Mouse (Mus musculus) neural tube, embryonic 13.5 days (tissue): Measurements from ENCODE around the gene Heg1. TPM values are rescaled to one million over a fixed set of nuclear protein-coding genes. Genes with fewer than 3 reads are reported as not detected.

Experiments
- ATAC-seq: fragments of 200-750 bp; cut with Nextera tagmentation; 2 replicates; pipeline ENCODE4 v1.8.0; 2017; ENCODE audit warnings: low read depth, mild to moderate bottlenecking, moderate TSS enrichment, moderate library complexity
- H3K27ac ChIP-seq: fragments of 300-500 bp; sonication (generic); replicated peaks from 2 replicates; pipeline ENCODE4 v1.5.1; 2015; ENCODE audit warnings: moderate library complexity, mild to moderate bottlenecking, inconsistent platforms
- H3K27me3 ChIP-seq: fragments of 300-500 bp; sonication (generic); 2 replicates; pipeline ENCODE4 v1.6.1; 2015; ENCODE audit warnings: mild to moderate bottlenecking, inconsistent platforms
- H3K36me3 ChIP-seq: fragments of 300-500 bp; sonication (generic); 2 replicates; pipeline ENCODE4 v1.6.1; 2015; ENCODE audit warnings: mild to moderate bottlenecking, inconsistent platforms
- H3K4me1 ChIP-seq: fragments of 300-500 bp; sonication (generic); replicated peaks from 2 replicates; pipeline ENCODE4 v1.6.1; 2015; ENCODE audit warnings: inconsistent platforms
- H3K4me2 ChIP-seq: fragments of 300-500 bp; sonication (generic); 2 replicates; pipeline ENCODE4 v1.6.1; 2015; ENCODE audit warnings: inconsistent platforms, mild to moderate bottlenecking, moderate library complexity
- H3K4me3 ChIP-seq: fragments of 300-500 bp; sonication (generic); 2 replicates; pipeline ENCODE4 v1.5.1; 2015; ENCODE audit warnings: mild to moderate bottlenecking, inconsistent platforms
- H3K9ac ChIP-seq: fragments of 300-500 bp; sonication (generic); 2 replicates; pipeline ENCODE4 v1.6.1; 2015; ENCODE audit warnings: moderate library complexity, mild to moderate bottlenecking, inconsistent platforms
- H3K9me3 ChIP-seq: fragments of 300-500 bp; sonication (generic); 2 replicates; pipeline ENCODE4 v1.6.1; 2016; ENCODE audit warnings: inconsistent platforms
- WGBS: fragments of 180-500 bp; shearing (Covaris S2); methylation state at CpG from one replicate; pipeline ENCODE4 v1.1.7; 2015; 5-methylcytosine and 5-hydroxymethylcytosine counted together
- polyA plus RNA-seq: library from polyadenylated mRNA; unstranded; fragments of >200 nt; fragmentation: Nextera tagmentation; extraction: Ambion mirVana; gene quantifications from 2 replicates; pipeline ENCODE4 v1.2.1, GENCODE M21; 2015

The Heg1 gene
- 9.6 and 12.6 TPM in 2 replicates for polyA plus RNA-seq

DNA sequence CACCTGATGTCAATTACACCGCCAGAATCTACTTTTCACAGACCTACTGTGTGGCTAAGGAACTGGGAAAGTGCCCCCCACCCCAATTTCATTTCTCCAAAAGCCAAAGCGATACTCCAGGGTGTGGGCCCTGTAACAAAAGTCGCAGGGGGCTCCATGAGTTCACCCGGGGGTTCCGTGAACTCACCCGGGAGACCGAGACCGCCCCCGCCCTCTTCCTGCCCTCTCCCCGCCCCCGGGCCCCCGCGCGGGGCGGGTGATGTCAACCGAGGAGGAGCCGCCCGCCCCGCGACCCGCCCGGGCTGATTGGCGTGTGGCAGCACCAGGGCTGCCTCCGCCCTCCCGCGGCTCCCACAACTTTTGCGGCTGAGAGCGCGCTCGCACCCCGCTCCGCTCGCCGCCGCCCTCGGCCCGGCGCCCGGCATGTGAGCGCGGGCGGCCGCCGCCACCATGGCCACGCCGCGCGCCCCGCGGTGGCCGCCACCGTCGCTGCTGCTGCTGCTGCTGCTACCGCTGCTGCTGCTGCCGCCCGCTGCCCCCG, at the start of gene Heg1:
Gene Heg1 (plus strand): TSS at position 209 of the 541 bp plus-strand sequence.
- peak within 1 kb of the TSS; percentile 92 for H3K9ac ChIP-seq
- peak within 1 kb of the TSS; percentile 89 for H3K4me2 ChIP-seq
- H3K27ac ChIP-seq: peak within 1 kb of the TSS; percentile 79
- peak; percentile 78 for ATAC-seq
- peaks cover 44% of the 10 kb centered on the region for H3K4me1 ChIP-seq
- H3K9me3 ChIP-seq: no peaks in the 10 kb centered on the region
- WGBS: under 1% methylated on average over 35 of the region's 57 CpGs
- H3K36me3 ChIP-seq: no peaks in the 10 kb centered on the region
- H3K4me3 ChIP-seq: peak within 1 kb of the TSS; percentile 84
- H3K27me3 ChIP-seq: no peaks in the 10 kb centered on the region

DNA sequence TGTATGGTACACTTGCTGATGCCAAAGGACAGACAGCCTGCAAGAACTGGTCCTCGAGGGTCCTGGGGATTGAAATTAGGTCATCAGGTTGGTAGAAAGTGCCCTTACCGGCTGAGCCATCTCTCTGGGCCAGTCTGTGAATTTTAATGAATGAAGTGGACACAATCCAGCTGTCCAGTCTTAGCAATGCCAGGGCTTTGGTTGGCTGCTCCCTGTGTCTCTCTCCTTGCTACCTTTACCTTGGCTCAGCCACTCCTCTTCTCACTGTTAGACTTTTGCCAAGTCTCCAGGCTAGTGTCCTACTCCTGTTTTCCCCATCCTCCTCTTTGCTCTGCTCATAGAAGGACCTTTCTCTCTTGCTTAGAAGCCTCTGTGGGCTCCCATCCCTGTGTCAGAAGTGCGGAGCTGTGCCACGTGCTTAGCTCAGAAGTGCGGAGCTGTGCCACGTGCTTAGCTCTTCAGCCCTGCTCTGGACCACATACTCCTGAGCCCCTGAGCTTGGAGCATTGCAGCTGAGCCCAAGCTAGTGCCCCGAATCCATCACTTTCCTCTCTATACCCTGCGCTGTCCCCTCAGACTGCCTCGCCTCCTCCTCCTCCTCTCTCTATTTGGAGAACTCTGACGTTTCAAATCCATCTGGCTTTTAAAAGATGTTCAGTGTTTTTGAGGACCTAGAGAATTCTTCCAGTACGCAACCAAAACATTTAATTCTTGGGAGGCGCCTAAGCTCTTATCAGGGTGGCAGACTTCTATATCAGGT, 48.2 kb upstream of the Heg1 start:
- H3K9me3 ChIP-seq: 0 out of 2 replicates have a peak, but pooled peaks cover 3% of the 10 kb centered on the region
- ATAC-seq: no peak
- WGBS: 83% methylated on average over 12 of the region's 12 CpGs

DNA sequence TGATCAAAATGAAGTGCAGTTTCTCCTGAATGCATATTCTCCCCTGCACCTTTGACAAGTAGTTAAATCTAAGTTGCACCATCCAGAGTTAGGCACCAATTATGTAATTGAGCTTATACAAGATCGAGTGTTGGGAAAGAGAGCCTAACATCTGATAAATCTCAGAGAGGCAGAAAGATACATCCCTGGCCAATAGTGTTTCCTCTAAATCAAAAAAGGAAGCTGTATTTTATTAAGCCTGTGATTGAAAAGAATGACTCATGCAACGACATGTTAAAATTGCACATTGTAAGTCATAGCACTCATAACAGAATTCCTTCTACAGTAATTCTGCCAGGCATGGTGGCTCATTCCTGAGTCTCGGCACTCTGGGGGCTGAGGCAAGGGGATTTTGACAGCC, 42.4 kb upstream of the Heg1 start:
- Histone ChIP-seq H3K9me3 (no peaks in the 10 kb centered on the region), H3K27me3 (no peaks in the 10 kb centered on the region), H3K36me3 (no peaks in the 10 kb centered on the region), H3K4me1 (no peaks in the 10 kb centered on the region), H3K4me2 (no peak overlapping the region), H3K9ac (no peak overlapping the region), H3K27ac (no peak overlapping the region), H3K4me3 (no peak overlapping the region)
- ATAC-seq: no peak
- WGBS: 72% methylated on average over 3 of the region's 3 CpGs

More for the DNA sequence above, 48.2 kb upstream of the Heg1 start:
- Histone ChIP-seq H3K4me2 (no peak overlapping the region), H3K4me1 (no peaks in the 10 kb centered on the region), H3K9ac (no peak overlapping the region), H3K36me3 (no peaks in the 10 kb centered on the region), H3K27me3 (no peaks in the 10 kb centered on the region), H3K27ac (no peak overlapping the region), H3K4me3 (no peak overlapping the region)

- Histone ChIP-seq H3K4me3 (no peak overlapping the region), H3K4me2 (no peak overlapping the region), H3K27ac (no peak overlapping the region), H3K9me3 (peaks cover 22% of the 10 kb centered on the region), H3K4me1 (no peaks in the 10 kb centered on the region), H3K27me3 (no peaks in the 10 kb centered on the region), H3K9ac (no peak overlapping the region), H3K36me3 (0 out of 2 replicates have a peak, but pooled peaks cover 4% of the 10 kb centered on the region)
- no peak for ATAC-seq
- 94% methylated on average over 6 of the region's 6 CpGs for WGBS
These were observed 31.1 kb upstream of the Heg1 start for GRCm38 (mm10) chr16:33653116-33653515.

DNA sequence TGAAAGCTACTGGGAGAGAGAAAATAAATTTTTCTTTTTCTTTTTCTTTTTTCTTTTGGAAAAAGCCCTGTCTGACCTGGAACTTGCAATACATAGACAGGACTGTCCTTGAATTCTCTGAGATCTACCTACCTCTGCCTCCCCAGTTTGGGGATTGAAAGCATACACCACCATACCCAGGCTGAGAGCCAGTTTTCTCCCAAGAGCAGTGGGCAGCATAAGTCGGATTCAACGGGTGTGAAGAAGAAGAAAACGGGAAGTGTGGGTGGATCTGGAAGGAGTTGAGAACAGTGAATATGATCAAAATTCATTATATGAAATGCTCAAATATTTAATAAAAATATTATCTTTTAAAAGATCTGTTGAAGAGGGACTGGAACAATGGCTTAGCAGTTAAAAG, 28.7 kb upstream of the Heg1 start:
- no peak overlapping the region for H3K9ac ChIP-seq
- peaks cover 7% of the 10 kb centered on the region; the same call in 1 of the 2 replicates for H3K9me3 ChIP-seq
- H3K36me3 ChIP-seq: no peaks in the 10 kb centered on the region
- no peak for ATAC-seq
- no peak overlapping the region for H3K27ac ChIP-seq
- H3K4me2 ChIP-seq: no peak overlapping the region
- H3K4me1 ChIP-seq: no peaks in the 10 kb centered on the region
- H3K4me3 ChIP-seq: no peak overlapping the region
- 93% methylated on average over 3 of the region's 3 CpGs for WGBS
- no peaks in the 10 kb centered on the region for H3K27me3 ChIP-seq

DNA sequence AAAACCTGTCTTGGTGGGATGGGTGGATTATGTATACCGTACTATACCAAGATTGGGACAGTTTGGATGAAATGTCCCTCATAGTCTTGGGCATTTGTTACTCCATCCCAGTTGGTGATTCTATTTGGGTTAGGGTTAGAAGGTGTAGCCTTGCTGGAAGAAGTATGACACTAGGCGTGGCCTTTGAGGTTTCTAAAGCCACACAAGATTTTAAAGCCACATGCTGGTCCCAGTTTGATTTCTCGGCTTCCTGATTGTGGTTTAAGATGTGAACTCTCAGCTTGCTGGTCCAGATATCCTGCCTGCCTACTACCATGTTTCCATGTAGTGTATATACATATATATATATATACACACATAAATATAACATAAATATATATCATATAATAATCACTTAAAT, 27.0 kb upstream of the Heg1 start:
- Histone ChIP-seq H3K36me3 (no peaks in the 10 kb centered on the region), H3K4me3 (no peak overlapping the region), H3K4me2 (no peak overlapping the region), H3K4me1 (no peaks in the 10 kb centered on the region), H3K9ac (no peak overlapping the region), H3K27me3 (no peaks in the 10 kb centered on the region), H3K27ac (no peak overlapping the region), H3K9me3 (0 out of 2 replicates have a peak, but pooled peaks cover 4% of the 10 kb centered on the region)
- no peak for ATAC-seq
- WGBS: 93% methylated on average over 3 of the region's 3 CpGs

DNA sequence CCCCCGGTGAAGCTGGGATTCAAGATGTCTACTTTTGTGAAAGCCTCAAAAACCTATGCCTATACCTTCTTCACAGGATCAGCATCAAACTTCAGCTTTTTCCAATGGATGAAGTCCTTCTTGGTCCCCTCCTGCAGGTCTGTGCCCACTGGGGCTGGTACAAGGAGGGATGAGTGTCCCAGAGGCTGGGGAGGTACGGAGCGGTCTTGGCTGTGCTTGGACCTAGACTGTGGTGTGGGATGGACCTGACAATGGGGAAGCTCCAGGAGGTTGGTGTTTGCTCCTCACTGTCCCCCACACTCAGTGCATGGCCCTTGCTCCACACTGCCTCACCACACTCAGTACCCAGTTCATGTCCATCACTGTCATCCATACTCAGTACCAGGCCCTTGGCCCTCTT, 26.0 kb upstream of the Heg1 start:
- Histone ChIP-seq H3K4me1 (no peaks in the 10 kb centered on the region), H3K36me3 (no peaks in the 10 kb centered on the region), H3K27me3 (no peaks in the 10 kb centered on the region), H3K27ac (no peak overlapping the region), H3K9ac (no peak overlapping the region), H3K9me3 (0 out of 2 replicates have a peak, but pooled peaks cover 4% of the 10 kb centered on the region), H3K4me2 (no peak overlapping the region), H3K4me3 (no peak overlapping the region)
- WGBS: 92% methylated on average over 3 of the region's 3 CpGs
- ATAC-seq: no peak

GRCm38 (mm10) chr16:33659521-33659920, 24.6 kb upstream of the Heg1 start:
- Histone ChIP-seq H3K4me2 (no peak overlapping the region), H3K4me3 (no peak overlapping the region), H3K27me3 (no peaks in the 10 kb centered on the region), H3K4me1 (no peaks in the 10 kb centered on the region), H3K9me3 (0 out of 2 replicates have a peak, but pooled peaks cover 3% of the 10 kb centered on the region), H3K36me3 (no peaks in the 10 kb centered on the region), H3K9ac (no peak overlapping the region), H3K27ac (no peak overlapping the region)
- no peak for ATAC-seq
- 87% methylated on average over 5 of the region's 5 CpGs for WGBS

DNA sequence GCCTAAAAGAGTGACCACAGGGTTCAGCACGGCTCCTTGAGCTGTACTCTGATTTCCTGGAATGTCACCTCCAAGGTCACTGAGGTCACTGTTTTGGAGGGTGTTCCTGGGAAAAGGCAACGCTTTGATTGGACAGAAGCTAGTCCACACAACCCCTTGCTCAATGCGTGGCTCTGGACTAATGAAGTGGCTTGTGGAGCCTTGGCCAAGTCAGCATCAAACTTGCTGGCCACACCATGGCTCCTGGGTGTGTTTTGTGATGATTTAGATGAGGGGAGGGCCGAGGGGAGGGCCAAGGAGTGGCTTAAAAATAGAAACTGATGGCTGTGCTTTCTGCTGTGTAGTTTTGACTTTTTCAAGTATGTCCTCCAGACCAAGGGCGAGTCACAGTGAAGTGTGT, 24.0 kb upstream of the Heg1 start:
- no peak overlapping the region for H3K4me2 ChIP-seq
- ATAC-seq: no peak
- H3K9me3 ChIP-seq: no peaks in the 10 kb centered on the region
- WGBS: 78% methylated on average over 5 of the region's 5 CpGs
- no peaks in the 10 kb centered on the region for H3K36me3 ChIP-seq
- no peak overlapping the region for H3K9ac ChIP-seq
- no peak overlapping the region for H3K4me3 ChIP-seq
- H3K27me3 ChIP-seq: no peaks in the 10 kb centered on the region
- no peak overlapping the region for H3K27ac ChIP-seq
- H3K4me1 ChIP-seq: no peaks in the 10 kb centered on the region

DNA sequence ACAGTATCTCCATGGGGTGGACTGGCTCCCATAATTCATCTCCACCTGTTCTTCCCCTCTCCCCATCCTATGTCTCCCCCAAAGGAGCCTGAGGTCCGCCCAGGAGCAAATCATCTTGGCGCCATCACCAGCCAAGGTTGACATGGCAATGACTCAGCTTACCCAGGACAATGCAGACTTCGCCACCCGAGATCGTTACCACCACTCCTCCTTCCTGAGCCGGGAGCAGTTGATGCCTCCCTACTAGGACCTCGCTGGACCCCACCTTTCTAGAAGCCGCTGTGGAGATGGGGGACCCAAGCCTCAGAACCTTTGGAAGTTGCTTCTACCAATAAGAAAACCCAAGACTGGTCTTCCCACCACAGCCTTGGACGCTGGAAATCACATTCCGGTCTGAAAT, 21.3 kb upstream of the Heg1 start:
- Histone ChIP-seq H3K4me2 (no peak overlapping the region), H3K9me3 (no peaks in the 10 kb centered on the region), H3K36me3 (no peaks in the 10 kb centered on the region), H3K27ac (no peak overlapping the region), H3K27me3 (no peaks in the 10 kb centered on the region), H3K4me1 (no peaks in the 10 kb centered on the region), H3K4me3 (no peak overlapping the region), H3K9ac (no peak overlapping the region)
- 97% methylated on average over 10 of the region's 10 CpGs for WGBS
- ATAC-seq: no peak

DNA sequence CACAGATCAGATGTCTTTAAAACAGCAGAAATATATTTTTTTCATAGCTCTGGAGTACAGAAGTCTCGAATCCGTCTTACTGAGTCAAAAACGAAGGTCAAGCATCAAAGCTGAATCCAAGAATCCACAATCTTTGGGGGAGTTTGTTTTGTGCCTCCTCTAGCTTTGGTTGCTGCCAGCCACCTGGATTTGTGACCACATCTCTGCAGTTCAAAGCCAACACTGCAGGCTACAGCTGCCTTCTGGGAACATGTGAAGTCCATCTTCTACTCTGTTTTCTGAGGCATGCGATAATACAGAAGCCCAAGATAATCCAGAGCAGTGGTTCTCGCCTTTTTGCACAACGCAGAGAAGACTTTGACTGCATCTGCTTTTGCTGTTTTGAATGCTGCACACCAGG, 17.9 kb upstream of the Heg1 start:
- 91% methylated on average over 6 of the region's 6 CpGs for WGBS
- no peak for ATAC-seq

GRCm38 (mm10) chr16:33666985-33667538, 17.1 kb upstream of the Heg1 start:
- no peak overlapping the region for H3K4me2 ChIP-seq
- no peak for ATAC-seq
- H3K36me3 ChIP-seq: no peaks in the 10 kb centered on the region
- no peak overlapping the region for H3K9ac ChIP-seq
- H3K4me3 ChIP-seq: no peak overlapping the region
- no peaks in the 10 kb centered on the region for H3K9me3 ChIP-seq
- no peaks in the 10 kb centered on the region for H3K27me3 ChIP-seq
- H3K4me1 ChIP-seq: no peaks in the 10 kb centered on the region
- WGBS: 91% methylated on average over 4 of the region's 4 CpGs
- no peak overlapping the region for H3K27ac ChIP-seq

More for the DNA sequence above, 17.9 kb upstream of the Heg1 start:
- Histone ChIP-seq H3K4me1 (no peaks in the 10 kb centered on the region), H3K4me3 (no peak overlapping the region), H3K9ac (no peak overlapping the region), H3K9me3 (no peaks in the 10 kb centered on the region), H3K27ac (no peak overlapping the region), H3K27me3 (no peaks in the 10 kb centered on the region), H3K36me3 (no peaks in the 10 kb centered on the region), H3K4me2 (no peak overlapping the region)
